Mouse (Mus musculus) brown adipose tissue, adult 24 weeks (tissue): ENCODE measurements at regions not wholly inside any gene's neighbourhood (a gene's known extent, or its start where the extent isn't known, plus 50 kb on each side); places are given as distances from the start of the nearest gene placed in this dataset.
A peak's percentile ranks its signal among the peaks of the same experiment; 100 is the strongest.

Experiments
- H3K27ac ChIP-seq: fragments of 200-500 bp; replicated peaks from 2 replicates; pipeline ENCODE4 v1.5.1; 2012; ENCODE audit warnings: low read depth, mild to moderate bottlenecking, low read length
- H3K4me1 ChIP-seq: fragments of 200-500 bp; 2 replicates; pipeline ENCODE4 v1.6.1; 2012; ENCODE audit warnings: low read length, mixed read lengths; ENCODE audit not compliant: control insufficient read depth, insufficient read depth, insufficient read length
- H3K4me3 ChIP-seq: fragments of 200-500 bp; 2 replicates; pipeline ENCODE4 v1.5.1; 2012; ENCODE audit warnings: low read depth, mild to moderate bottlenecking, low read length, moderate library complexity; ENCODE audit not compliant: insufficient read depth

GRCm38 (mm10) chrX:9738904-9739303 lies 76.1 kb upstream of the Dynlt3 start:
- H3K4me1 ChIP-seq: no peaks in the 10 kb centered on the region
- no peak overlapping the region for H3K27ac ChIP-seq
- H3K4me3 ChIP-seq: no peak overlapping the region

GRCm38 (mm10) chrX:9742518-9742917 lies 79.7 kb upstream of the Dynlt3 start:
- Histone ChIP-seq H3K4me1 (no peaks in the 10 kb centered on the region), H3K27ac (no peak overlapping the region), H3K4me3 (no peak overlapping the region)

- Histone ChIP-seq H3K4me1 (no peaks in the 10 kb centered on the region), H3K4me3 (peak overlapping the region; percentile 10; the same call in 1 of the 2 replicates), H3K27ac (no peak overlapping the region)
These were observed 84.6 kb upstream of the Dynlt3 start for GRCm38 (mm10) chrX:9747305-9747938.

- no peak overlapping the region for H3K4me3 ChIP-seq
- H3K4me1 ChIP-seq: no peaks in the 10 kb centered on the region
- no peak overlapping the region for H3K27ac ChIP-seq
These were observed 90.3 kb upstream of the Dynlt3 start for GRCm38 (mm10) chrX:9752954-9753572.

GRCm38 (mm10) chrX:9769540-9769939 lies 77.2 kb upstream of the Hypm start:
- no peak overlapping the region for H3K4me3 ChIP-seq
- H3K27ac ChIP-seq: no peak overlapping the region
- no peaks in the 10 kb centered on the region for H3K4me1 ChIP-seq

- Histone ChIP-seq H3K4me1 (no peaks in the 10 kb centered on the region), H3K4me3 (no peak overlapping the region), H3K27ac (no peak overlapping the region)
These were observed 69.2 kb upstream of the Hypm start for GRCm38 (mm10) chrX:9777498-9777897.

GRCm38 (mm10) chrX:9789542-9789941 lies 57.2 kb upstream of the Hypm start:
- Histone ChIP-seq H3K4me3 (no peak overlapping the region), H3K4me1 (no peaks in the 10 kb centered on the region), H3K27ac (no peak overlapping the region)
